Mouse (Mus musculus) embryonic fibroblast, embryonic 13.5 days (primary cell): ENCODE measurements at regions not wholly inside any gene's neighbourhood (a gene's known extent, or its start where the extent isn't known, plus 50 kb on each side); places are given as distances from the start of the nearest gene placed in this dataset.

Experiments
- CTCF ChIP-seq: IDR thresholded peaks from 2 replicates; pipeline ENCODE4 v1.5.1; 2011; ENCODE audit warnings: mild to moderate bottlenecking, control low read depth, low read length, moderate library complexity, borderline replicate concordance; ENCODE audit not compliant: insufficient read depth
- POLR2A ChIP-seq: IDR thresholded peaks from 2 replicates; pipeline ENCODE4 v1.6.1; 2011; ENCODE audit warnings: low read depth, mild to moderate bottlenecking, control low read depth, low read length, moderate library complexity

GRCm38 (mm10) chr12:11708879-11709602 is 253.2 kb downstream of the Rad51ap2 start:
- no peak for TF ChIP-seq CTCF
- TF ChIP-seq POLR2A, result no peak
